Mouse (Mus musculus) left cerebral cortex, postnatal 10 days (tissue): ENCODE data around the gene Hexim2. TPM values are rescaled to one million over a fixed set of nuclear protein-coding genes. Genes with fewer than 3 reads are reported as not detected.

ENCODE experiments used
- DNase-seq, 2 experiments: peaks; one replicate each; pipeline ENCODE4 v3.0.0; 2021 to 2022; ENCODE audit warnings: low spot score in 2 of 2, mixed read lengths in 1 of 2; ENCODE audit errors: extremely low spot score in 1 of 2
- intact Hi-C: fragments of 180-260 bp; cut with DNase I; formaldehyde crosslinking; loops from one replicate; pipeline ENCODE4 v1.15.1; 2025
- total RNA-seq, 2 experiments: library from RNA; stranded (reverse); gene quantifications; 2 replicates each; pipeline ENCODE4 v1.2.3; 2021

The Hexim2 gene
- total RNA-seq, 2 experiments from 2014 or later = 20.1 to 20.7 TPM

DNA sequence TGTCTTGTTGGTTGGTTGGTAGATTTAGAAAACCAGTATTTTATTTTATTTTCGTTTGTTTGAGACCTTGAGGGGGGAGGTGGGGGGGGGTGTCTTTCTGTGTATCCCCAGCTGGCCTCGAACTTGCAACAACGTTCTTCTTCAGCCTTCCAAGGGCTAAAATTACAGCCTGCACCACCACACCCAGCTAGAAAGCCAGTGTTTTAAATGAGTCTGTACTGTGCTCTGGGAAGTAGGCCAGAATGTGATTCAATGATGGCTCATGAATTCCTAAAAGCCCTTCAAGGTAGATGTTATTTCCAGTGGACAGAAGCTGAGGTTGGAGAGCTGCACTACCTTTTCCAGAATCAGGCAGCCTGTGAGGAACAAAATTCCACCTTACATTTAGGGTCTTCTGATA is 2.0 kb downstream of the Hexim2 start:
- no peak for DNase-seq
- intact Hi-C loops = no loop called here

DNA sequence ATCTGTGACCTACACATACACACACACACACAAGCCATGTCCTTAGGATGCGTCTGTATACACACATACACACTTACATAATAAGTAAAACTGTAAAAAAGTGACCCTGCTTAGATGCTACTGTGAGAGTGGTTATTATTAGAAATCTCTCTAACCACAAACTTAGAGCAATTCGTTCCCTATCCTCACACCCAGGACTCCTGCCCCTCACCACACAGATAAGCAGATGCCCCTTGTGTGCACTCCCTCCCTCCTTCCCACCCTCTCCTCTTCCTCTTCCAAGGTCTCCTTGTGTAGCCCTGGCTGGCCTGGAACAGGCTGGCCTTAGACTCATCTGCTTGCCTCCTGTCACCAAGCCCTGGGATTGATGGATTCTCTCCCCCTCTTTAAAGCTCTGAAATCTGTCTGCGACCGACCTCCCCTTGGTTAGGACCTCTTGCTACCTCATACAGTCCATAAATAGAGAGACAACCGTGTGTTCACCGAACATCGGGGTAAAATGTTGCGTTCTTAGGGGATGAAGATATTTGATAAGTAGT is 3.9 kb downstream of the Hexim2 start:
- intact Hi-C loops = no loop called here

DNA sequence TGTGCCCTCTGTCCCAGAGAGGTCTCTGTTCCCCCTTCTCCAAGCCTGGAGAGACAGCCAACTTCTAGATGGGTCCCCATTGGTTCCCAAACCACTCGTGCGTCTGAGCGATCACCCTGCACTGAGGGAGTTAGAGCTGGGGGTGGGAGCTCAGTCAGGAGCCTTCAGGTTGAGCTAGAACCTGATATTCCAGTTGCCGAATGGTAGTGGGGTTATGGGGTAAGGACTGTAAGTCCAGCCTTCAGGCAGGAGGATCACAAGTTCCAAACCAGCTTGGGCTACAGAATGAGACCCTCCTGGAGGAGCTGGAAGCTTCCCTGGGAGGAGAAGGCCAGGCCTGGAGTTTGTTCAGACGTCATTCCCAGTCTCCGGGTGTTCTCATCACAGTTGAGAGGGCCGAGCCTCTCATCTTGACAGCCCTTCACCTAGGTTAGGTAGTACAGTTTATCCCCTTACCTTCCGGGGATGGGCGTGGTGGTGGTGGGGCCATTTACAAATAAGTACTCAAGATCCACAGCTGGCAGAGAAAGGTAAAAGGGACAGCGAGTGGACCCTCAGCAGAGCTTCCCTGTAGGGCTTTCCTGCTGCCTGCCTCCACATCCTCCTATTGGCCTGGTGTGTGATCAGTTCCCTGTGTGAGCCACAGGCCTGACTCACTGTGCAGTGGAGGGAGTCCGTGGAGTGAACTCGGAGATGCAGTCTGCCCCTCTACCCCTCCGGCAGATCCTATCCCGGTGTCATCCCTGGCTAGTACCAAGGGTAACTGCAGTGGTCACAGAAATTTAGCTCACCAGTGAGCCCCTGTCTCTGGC is 7.9 kb downstream of the Hexim2 start:
- intact Hi-C loops = no loop called here
- DNase-seq = no peak

More for the DNA sequence above, 3.9 kb downstream of the Hexim2 start:
- no peak for DNase-seq

DNA sequence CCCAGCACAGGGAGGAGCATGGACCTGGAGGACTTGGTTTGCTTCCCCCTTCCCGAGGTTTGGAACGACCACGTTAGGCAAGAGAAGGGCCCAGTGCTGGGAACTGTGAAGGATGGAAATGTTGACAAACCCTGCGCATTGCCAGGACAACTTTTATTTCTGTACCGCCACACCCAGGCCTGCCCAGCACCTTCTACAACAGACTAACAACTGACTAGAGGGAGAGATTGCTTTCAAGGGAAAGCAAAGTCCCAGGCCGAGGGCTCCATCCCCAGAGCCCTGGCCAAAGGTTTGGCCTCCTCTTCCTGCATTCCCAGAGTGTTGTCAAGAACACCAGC is 8.5 kb downstream of the Hexim2 start:
- DNase-seq = peak in 1 of 2 experiments; percentile 24
- intact Hi-C loops = no loop called here

DNA sequence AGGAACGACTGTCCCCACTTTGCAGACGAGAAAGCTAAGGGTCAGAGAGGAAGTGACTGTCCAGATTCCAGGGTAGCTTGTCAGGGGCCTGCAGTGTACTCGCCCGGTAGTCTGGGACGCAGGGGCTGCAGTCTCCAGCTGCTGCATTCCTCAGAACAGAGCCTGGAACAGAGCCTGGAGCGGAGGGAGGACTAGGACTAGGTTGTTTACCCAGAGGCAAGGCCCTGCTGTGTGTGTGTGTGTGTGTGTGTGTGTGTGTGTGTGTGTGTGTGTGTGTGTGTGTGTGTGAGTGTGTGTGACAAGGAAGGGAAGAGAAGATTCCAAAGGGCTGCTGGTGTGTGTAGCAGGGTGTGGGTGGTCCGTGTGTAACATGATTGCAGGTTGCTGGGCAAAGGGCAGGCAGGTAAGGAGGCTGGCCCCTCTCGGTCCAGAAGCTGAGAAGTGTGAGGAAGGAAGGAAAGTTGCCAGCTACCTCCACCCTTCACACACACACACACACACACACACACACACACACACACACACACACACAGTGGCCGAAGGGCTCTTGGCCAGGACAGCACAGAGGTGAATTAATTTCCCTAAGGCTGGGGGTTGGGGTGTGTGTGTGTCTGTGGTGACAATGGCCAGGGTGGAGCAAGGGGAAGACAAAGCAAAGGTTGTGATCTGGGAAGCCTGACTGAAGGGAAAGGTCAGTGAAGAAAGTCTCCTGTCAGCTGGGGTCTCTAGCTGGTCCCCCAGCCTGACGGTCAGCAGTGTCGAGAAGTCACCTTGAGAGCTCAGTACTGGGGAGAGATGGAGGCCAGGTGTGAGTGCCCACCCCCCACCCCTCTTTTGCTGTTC is 9.1 kb downstream of the Hexim2 start:
- peak in 1 of 2 experiments; percentile 85 for DNase-seq
- intact Hi-C loops = no loop called here

DNA sequence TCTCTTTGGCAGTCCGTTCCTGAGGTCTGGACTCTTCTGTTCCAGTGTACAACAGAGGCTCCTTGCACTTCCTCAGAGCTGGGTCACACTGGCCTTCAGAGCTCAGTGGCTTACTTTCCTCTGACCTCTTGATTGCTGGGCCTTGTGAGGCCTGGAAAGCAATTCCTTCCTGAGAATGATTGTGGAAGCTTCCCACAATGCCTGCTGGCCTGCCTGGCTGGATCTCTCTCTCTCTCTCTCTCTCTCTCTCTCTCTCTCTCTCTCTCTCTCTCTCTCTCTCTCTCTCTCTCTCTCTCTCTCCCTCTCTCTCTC is 9.7 kb downstream of the Hexim2 start:
- intact Hi-C loops = no loop called here
- DNase-seq = no peak

DNA sequence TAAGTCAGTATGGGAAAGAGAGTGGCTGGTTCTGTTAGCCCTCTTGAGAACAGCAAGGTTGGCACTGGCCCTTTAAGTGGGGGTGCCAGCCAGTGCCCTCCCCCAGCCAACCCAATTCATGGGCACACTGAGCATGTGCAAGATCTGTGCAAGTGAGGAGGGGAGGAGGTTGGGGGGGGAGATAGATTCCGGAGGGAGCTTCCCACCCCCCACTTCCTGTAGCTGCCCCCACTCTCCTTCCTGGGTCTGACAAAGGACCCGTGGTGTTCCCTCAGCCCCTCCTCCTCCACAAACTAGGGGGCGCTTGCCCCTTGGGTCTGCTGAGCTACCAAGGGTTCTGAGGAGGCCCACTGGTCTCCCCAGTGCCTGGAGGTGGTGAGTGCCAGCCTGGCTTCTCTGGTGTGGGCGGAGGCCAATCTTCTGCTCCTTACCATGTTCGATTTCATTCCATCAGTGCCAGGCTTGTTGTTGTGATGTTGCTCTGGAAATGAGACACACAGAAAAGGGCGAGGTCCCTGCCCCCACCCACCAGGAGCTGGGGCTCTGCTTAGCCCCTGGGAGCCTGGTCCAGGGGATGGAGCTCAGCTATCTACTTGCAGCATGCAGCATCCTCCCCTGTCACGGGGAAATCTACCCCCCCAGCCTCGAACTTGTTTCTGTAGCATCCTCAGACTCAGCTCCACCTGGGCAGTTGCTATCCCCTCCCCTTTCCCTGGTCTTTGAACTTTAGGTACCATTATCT is 10.4 kb downstream of the Hexim2 start:
- intact Hi-C loops = no loop called here
- DNase-seq = peak; percentile 89

DNA sequence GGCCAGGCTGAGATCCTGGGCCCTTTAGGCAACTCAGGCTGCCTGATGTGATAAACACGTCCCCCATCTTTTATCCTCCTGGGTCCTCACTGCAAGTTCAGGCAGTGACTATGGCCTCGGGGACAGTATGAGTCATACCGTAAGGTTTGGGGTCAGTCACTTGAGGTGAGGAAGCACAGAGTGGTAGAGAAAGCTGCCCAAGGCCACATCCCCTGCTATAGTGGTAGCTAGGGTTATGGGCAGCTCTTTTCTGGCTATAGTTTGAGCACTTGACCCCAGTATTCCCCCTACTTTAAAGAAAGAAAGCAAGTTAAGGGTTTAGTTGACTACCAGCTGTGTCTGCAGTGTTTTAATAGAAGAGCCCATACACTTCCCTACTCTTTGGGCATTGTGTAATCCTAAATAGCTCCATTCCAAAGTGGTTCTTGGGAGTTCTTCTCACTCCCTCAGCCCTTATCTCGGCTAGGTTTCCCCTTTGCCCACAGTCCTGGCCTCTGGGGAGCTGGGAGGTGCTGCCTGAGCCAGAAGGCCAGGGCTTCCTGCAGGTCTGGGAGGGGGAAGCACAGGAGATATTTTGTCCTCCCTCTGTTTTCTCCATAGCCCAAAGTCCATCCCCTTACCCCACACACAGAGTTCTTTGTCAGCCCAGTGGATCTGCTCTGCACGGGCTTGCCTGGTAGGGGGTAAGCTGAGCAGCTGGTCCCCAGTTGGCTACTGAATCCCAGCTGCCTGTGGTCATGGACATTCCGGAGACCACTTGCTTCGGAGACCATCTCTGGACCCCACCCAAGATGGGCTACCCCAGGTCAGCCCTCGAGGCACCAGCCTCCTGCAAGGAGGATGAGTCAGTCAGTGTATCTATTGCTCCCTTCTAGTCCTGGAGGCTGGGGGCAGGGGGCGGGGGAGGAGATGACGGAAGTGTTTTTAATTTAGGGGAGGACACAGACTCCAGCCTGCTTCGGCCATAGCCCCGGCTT is 12.4 kb downstream of the Hexim2 start:
- no peak for DNase-seq
- intact Hi-C loops = no loop called here

DNA sequence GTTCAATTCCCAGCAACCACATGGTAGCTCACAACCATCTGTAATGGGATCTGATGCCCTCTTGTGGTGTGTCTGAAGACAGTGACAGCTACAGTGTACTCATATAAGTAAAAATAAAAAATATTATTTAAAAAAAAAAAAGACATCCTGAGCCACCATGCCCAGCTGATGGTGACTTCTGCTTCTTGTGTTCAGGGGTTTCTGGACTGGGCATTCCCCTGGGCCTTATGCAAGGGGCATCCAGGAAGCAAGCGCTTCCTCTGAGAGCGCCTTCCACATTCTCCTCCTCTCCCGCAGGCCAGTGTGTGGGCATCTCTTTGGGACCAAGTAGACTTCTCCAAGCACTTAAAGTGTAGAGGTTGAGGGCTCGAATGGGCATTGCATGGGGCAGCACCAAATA is 14.2 kb downstream of the Hexim2 start:
- intact Hi-C loops = no loop called here
- DNase-seq = no peak

DNA sequence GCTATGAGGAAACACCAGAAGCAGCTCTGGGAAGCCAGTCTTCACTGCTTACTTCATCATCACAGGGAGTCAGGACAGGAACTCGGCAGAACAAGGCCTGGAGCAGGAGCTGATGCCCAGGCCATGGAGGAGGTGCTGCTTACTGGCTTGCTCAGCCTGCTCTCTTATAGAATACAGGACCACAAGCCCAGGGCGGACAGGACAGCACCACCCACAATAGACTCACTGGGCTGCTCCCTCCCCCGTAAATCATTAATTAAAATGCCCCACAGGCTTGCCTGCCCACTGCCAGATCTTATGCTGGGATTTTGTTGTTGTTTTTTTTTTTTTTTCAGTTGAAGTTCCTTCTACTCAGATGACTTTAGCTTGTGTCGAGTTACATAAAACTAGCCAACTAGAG is 15.5 kb downstream of the Hexim2 start:
- no peak for DNase-seq
- intact Hi-C loops = no loop called here

DNA sequence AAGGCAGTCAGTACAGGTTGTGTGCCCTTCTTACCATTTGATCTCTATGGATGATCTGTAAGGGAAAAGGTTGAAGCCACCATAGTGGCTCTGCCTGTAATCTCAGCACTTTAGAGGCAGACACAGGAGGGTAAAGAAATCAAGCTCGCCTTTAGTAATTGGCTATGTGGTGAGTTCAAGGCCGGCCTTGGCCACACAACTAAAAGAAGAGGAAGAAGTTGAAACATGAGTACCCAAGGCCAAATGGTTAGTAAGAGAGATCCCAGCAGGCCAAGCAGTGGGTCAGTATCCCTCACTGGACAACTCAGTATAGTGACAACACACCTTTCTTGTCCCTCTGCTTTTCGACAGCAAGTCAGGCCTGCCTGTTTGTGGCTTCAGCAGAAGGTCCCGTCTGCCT is 17.5 kb downstream of the Hexim2 start:
- intact Hi-C loops = no loop called here

DNA sequence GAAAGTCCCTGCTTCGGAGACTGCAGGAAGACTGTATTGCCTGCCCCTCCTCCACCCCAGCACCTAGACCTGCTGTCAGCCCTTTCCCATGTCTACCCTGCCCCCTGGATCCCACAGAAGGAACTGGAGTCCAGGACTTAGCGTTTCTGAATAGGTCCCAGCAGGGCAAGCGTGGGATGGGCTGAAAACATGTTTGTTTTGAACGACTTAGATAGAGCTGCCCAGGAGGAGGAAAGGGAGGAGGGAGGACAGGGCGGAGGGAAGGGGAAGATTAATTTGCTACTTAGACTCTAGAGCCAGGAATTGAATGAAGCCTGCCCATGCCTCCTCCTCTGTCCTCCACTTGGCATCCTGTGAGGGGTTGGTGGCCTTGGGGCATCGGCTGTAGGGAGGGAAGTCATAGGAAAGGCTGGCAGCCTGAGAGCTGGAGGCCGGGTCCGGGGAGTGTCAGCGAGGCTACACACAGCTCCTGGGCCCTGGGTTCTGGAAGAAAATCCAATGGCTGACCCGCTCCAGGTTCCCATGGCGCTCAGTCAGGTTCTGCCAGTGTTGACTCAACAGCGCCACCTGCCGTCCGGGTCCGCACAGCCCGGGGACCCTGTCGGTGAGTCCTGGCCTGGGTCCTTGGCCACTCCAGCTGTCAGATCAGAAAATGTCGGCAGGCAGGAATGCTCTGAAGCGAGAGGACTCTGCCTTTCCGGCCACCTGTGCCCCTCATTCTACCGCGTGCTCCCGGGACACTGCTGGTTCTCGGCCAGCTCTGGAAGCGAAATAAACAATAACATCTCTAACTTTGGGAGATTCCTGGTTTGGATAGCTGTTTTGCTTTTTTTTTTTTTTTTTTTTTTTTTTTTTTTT is 26.6 kb downstream of the Hexim2 start:
- DNase-seq = peak; percentile 87 to 95
- intact Hi-C loops = loop anchor here (2.0 to 5.0 kb wide), 2 partner anchors 42 to 57 kb away; partner anchors contain the start of genes Acbd4, Hexim1 and Plcd3

More for the DNA sequence above, 17.5 kb downstream of the Hexim2 start:
- DNase-seq = no peak

DNA sequence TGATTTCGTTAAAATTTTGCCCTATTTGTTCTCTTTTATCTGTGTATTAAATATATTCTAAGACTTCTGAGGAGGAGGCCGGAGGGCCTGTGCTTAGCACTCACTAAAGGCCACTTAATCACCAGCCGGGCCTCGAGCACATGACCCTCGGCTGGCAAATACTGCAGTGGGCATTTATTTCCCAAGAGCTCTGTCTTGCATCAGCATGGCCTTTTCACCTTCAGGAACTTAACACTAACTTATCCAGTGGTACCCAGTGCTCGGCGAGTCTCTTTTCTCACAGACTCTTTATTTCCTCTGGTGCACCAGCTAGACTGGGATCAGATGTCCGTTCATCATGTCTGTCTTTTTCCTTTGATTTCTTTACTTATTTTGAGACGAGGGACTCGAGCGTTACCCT is 28.5 kb downstream of the Hexim2 start:
- intact Hi-C loops = no loop called here
- DNase-seq = no peak

DNA sequence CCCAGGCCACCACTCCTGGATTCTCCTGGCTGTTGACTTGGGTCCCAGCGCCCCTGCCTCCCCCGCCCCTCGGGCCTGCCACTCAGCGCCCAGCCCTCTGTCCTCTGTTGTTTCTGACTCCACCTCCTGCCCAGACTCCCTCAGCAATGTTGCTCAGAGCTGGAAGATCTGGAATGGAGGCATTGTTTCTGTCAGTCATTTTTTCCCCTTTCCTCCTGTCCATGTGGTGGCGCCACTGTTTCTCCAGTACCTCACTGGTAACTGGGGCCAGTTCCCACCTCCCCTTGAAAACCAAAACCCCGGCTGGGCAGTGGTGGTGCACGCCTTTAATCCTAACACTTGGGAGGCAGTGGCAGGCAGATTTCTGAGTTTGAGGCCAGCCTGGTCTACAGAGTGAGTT is 29.2 kb downstream of the Hexim2 start:
- intact Hi-C loops = no loop called here
- no peak for DNase-seq

DNA sequence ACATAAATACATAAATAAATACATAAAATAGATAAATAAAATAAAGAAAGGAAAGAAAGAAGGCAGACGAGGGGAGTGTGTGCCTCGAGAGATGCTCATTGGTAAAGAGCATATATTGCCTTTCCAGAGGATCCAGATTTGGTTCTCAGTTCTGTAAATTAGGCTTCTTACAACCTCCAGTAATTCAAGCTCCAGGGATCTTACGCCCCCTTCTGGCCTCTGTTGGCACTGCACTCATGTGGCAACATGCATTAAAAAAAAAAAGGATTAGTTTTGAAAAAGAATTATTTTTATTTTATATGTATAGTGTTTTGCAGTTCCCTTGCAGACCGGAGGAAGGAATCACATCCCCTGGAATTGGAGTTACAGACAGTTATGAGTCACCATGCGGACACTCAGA is 29.9 kb downstream of the Hexim2 start:
- no peak for DNase-seq
- intact Hi-C loops = no loop called here

DNA sequence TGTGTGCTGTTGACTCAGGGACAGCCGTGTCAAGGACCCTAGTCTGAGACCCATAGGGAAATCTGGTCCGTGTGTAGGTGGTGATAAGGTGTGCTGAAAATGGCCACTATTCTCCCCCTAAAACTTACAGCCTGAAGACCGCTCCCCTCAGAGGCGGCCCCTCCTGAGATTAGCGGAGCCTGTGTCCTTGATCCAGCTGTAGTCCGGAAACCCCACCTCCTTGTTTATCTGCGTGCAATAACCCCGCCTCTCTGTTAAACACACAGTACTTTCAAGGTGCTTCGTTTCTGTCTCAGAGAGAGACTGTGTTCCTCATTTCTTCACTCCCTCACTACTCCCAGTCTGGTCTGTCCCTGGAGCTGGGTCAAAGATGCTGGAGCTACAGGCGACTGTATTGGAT is 32.2 kb downstream of the Hexim2 start:
- intact Hi-C loops = no loop called here
- no peak for DNase-seq

DNA sequence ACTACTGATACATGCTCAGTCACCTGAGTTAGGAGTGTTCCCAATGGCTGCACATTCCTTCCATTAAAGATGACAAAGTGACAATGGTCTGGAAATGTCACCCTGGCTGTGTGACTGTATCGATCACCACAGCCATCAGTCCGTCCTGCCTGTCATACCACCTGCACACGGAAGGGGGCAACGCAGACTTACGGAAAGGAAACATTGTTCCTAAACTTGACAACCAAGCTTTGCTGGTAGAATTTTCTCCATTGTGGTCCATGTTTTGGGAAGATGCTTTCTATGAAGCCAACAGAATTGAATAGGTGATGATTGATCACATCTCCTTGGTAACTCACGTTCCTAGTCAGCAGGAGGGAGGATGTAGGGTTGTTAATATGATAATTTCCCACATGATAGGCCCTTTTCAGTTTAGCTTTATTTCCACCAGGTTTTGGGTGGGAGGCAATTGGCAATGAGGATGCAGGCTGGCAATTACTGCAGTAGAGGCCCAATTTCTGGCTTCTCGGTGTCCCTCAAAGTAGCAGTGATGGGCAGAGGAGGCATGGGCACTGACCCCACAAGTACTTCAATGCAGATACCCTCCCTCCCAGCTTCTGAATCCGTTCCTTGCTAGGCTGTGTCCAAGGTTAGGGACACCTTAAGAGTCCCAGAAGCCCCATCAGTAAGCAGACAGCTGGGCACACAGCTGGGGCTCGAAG is 36.6 kb downstream of the Hexim2 start:
- DNase-seq = peak; percentile 68 to 70
- intact Hi-C loops = no loop called here
